Mouse (Mus musculus) left cerebral cortex, adult 11 months (tissue): ENCODE measurements around the gene Brca1.
"Not testable (repeated sequence)": the region's sequence is repeated elsewhere in the genome, so short reads cannot be mapped to it uniquely, and the experiment has no call there.

Experiments
- DNase-seq: peaks from one replicate; pipeline ENCODE4 v3.0.0; 2022; ENCODE audit warnings: low spot score

Gene Brca1

DNA sequence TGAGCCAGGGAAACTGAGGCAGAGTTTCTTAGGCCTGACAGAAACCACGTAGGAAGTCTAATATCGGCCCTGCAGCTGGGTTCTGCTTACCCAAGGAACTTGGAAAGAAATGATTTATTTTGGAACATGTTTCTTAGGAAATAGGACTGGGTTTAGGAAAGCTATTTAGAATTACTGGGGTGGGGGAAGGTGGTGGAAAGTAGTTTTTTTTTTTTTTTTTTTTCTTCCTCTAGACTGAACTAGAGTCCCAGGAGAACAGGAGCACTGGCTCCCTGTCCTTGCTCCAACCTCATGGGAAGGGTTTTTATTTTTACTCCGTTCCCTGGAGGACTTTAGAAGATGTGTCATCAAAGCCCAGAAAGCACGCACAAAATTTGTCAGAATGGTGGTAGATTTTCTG lies 82.6 kb downstream of the Brca1 start:
- DNase-seq: no peak

DNA sequence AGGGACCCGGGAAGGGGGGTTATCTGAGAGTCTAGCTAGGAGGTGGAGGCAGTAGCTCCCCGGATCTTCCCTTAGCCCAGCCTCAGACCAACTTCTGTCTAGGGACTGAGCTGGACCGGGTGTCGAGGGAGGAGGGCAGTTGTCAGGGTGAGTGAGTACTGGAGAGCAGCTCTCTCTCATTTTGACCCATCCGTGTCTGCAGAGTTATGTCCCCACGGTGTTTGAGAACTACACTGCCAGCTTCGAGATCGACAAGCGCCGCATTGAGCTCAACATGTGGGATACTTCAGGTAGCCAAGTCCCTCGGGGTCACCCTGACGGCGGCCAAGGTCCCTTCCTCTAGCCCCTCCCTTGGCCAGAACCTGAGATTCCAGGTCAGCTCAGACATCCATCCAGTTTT lies 83.0 kb downstream of the Brca1 start:
- DNase-seq: no peak

DNA sequence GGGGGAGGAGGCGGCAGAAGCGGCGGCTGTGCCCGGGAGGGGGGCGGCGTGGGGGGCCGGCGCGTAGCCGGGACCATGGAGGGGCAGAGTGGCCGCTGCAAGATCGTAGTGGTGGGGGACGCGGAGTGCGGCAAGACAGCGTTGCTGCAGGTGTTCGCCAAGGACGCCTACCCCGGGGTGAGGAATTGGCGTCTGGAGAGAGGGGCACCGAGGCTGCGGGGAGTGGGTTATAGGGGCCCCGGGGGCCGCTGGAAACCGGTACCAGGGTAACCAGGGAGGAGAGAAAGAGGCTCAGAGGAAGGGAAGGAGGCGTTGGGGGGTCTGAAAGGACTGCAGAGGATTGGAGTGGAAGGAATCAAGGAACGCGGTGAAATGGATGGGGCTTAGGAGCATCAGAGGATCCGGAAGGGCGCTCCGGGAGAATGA lies 83.5 kb downstream of the Brca1 start:
- no peak for DNase-seq

DNA sequence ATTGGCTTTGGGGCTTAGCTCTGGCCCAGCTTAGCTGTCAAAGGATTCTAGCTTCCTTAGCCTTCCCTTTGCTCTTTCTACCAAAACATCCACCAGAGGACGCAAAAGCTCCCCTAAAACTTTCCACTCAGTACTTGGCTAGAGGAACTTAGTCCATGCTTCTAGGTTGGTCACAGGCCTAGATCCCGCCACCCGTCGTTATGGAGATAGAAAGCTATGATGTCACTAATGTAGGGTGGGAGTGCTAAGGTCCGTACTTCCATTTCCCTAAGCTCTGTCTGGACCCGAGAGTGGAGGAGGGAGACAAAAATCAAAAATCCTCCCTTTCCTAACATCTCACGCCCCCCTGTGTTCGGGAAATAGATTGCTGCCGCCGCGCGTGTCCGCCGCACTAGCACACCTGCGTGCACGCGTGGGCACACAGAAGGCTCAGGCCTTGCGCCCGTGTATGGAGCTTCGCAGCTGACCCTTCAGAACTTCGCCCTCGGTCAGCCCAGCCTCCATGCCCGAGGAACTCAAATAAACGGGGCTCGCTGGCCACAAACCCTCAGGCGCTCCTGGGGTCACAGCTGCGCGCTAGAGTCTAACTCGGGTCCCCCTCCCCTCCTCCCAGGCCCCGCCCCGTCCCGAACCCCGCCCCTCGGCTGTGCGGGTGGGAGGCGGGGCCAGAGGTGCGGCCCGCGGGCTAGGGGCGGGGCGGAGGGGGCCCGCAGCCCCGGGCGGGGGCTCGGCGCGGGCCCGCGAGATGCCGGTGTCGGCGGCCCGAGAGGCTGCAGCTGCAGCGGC lies 84.1 kb downstream of the Brca1 start:
- peak; percentile 65 for DNase-seq

DNA sequence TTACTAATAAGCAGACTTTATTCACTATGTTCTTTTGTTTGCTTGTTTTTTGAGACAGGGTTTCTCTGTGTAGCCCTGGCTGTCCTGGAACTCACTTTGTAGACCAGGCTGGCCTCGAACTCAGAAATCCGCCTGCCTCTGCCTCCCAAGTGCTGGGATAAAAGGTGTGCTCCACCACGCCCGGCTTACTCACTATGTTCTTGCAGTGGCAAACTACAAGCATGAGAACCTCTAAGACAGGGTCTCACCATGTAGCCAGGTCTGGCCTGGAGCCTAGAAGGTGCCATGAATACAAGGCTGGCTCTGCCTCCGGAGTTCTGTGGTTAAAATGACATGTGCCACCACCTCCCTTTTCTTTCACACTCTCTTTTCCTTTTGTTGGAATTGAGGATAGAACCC lies 85.2 kb downstream of the Brca1 start:
- DNase-seq: not testable (repeated sequence)

DNA sequence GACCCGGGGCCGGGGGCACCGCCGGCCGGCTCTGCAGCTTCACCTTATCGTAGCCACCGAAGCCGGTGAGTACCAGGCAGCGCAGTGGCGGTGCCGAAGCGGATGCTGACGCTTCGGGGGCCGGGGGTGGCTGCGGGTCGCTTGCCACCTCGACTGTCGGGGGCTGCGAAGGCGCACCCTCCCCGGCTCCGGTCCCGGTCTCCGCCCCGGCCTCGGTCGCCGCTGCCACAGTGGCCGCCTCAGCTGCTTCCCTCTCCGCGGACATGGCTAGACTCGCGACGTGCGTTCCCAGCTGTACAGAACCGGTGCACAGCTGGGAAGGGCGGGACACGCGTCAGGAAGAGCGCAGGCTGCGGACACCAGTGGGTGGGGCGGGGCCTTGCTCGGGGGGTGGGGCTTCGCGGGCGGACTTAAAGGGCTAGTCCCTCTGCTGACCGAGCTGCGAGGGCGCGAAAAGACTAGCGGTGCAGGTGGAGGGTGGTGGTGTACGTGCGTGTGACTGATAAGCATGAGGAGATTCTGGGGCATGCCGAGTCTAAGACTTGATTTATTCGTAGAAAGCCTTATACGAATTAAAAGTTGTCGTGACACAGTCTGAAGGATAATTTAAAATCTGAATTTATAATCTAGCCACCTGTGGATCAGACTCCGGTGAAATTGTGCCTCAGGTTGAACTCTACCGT lies 85.7 kb downstream of the Brca1 start, which contains the start of gene Vat1:
Gene Vat1 (minus strand): TSS at position 362 of the 683 bp plus-strand sequence.
- no peak for DNase-seq

DNA sequence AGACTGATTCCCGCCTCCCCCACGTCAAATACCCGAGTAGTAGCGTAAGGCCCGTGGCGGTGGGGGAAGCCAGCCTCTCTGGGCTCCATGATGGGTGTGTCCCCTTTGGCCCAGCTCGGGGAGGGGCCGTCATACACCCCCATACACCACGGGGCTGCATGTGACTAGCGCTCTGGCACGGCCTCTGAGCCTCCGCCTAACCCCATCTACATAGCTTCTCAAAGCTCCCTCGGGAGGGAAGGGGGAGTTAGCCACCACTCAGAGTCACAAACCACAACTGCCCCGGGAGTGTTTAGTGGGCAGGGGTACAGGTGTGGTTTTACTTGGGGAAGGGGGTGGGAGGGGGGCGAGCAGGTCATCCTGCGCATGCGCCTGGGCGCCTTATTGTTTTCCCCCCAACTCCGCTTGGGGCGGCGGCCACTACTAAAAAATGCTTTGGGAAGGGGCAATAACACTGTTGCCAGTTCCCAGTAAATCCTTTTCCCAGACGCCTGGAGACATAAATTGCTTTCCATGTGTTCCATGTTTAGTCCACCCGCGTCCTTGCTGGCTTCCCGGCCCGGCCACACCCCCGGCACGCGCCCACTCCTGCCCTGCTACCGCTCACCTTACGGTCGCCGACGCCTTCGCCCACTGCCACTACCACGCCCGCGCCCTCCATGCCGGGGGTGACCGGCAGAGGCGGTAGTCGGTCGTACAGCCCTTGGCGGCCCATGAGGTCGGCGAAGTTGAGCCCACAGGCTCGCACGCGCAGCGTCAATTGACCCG lies 86.5 kb downstream of the Brca1 start:
- DNase-seq: no peak

DNA sequence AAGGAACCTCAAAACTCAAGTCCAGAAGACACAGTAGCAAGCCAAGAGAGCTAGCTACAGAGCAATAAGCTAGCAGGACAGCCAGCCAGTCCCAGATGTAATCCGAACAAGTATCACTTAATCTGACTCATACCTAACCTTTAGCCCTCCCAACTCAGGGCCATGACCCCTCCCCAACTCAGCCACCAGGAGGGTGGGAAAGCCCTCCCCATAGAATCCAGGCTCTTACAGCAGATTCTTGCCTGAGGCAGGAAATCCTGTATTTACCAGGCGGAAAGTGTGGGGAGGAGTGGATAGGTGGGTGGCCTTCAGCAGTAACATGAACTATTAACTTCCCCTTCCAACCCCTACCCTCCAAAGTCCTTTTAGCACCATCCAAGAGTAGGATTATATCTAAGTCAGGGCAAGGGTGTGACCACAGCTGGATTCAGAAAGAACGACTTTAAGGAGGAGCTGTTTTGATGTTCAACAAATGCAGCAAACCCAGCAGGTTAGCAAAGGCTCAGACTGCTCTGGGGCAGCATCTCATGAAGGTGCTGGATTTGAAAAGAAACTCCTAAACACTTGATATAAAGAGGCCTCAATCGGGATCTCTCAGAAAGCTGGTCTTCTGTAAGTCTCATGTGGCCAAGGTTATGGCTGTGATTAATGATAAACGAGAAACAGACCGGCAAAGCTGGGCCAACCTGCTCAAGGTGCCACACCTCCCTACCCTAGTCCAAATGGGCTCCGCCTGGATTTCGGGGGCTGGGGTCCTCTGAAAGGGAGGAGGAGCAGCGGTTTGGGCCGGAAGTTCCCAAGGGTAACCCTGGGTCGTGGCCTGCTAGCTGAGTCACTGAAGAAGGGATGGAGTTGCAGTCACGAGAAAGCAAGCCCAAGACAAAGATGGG lies 87.3 kb downstream of the Brca1 start, which contains the start of gene Rnd2:
Gene Rnd2 (plus strand): TSS at position 789 of the 890 bp plus-strand sequence.
- no peak for DNase-seq

DNA sequence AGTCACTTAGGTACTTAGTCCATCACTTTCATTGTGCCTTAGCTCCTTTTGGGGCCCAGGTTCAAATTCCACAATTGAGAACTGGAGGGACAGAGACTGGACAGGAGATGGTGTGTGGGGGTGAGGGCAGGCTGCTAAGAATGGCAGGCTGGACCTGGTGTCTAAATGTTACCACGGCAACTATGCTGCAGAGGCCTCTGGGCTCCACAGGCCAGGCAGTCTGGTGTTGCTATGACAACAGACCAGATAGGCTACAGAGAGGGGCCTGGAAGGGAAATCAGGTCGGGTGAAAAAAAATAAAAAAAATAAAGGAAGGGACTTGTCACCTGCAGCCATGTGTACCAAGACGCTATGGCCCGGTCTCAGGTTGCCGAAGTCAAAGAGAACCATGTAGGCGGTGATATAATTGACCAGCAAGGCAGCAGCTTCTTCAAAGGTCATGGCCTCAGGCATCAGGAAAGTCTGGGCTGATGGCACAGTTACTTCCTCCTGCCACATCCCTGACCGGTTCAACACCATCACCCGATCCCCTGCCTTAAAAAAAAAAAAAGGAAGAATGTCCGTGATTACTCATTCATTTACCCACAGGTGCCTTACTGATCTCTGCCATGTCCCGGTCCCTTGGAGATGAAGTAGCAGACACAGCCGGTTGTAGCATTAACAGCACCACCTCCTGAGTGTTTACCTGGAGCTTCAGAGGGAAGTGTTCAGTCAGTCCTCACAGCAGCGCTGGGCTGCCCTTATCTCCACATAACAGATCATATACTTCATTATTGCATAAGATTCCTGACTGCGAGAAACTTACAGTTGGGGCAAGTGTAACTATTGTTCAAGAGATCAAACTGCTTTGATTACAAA lies 88.9 kb downstream of the Brca1 start:
- no peak for DNase-seq

DNA sequence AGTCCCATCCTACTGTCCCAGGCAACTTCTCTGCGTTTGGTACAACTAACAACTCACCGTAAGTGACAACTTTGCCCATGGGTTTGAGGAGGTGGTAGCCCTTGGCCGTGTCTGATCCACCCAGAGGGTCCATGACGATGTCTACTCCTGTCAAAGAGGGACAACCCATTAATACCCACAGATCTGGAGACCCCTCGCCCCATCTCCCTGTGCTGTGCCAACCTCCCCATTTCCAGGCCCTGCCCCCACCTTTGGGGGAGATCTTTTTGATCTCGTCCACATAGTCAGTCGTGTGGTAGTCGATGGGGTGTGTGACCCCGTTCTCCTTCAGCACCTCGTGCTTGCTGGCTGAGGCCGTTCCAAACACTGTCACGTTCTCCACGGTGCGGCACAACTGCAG lies 89.6 kb downstream of the Brca1 start:
- no peak for DNase-seq

DNA sequence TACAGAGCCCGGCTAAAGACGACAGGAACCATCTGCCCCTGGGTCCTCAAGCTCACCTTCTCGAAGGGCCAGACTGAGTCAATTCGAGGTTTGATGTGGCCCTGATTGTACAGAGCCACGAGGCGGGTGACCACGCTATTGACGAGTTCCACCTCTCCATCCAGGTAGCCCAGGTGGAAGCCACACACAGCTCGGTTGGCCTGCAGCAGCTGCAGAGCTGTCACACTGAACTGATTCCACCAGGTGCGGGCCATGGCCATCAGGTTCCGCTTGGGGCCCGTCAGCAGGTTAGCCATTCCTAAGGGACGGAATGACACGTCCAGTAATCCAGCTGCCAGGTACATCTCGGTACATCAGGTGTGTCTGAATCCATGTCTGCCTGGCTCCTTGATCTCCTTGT lies 91.4 kb downstream of the Brca1 start:
- DNase-seq: no peak

DNA sequence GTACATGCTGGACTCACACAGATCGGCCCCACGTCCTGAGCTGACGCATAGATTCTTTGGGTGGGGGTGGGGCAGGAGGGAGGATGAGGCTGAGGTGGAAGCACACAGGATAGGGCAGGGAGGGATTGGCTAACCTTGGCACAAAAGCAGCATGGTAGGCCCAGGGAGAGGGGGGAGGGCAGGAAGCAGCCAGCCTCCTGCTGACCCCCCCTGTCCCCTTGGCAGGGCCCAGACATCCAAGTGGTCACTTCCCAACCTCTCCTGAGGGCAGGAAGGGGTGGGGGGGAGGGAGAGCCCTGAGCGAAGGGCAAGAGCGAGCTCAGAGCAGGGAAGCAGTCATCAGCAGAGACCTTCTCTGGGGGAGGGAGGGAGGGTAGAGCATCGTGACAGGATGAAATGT lies 92.0 kb downstream of the Brca1 start:
- no peak for DNase-seq

DNA sequence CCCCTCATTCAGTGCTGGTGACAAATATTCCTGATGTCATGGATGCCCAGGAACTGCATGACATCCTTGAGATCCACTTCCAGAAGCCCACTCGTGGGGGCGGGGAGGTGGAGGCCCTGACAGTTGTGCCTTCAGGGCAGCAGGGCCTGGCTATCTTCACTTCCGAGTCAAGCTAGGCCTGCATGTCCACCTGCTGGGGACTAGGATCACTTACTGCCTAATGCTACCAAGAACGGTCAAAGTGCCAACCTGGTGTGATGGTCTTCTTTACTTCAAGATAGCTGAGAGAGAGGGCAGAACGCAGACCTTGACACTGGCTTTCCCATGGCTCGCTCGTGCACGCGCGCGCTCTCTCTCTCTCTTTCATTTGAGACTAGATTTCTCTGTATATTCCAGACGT lies 93.5 kb downstream of the Brca1 start:
- DNase-seq: no peak

DNA sequence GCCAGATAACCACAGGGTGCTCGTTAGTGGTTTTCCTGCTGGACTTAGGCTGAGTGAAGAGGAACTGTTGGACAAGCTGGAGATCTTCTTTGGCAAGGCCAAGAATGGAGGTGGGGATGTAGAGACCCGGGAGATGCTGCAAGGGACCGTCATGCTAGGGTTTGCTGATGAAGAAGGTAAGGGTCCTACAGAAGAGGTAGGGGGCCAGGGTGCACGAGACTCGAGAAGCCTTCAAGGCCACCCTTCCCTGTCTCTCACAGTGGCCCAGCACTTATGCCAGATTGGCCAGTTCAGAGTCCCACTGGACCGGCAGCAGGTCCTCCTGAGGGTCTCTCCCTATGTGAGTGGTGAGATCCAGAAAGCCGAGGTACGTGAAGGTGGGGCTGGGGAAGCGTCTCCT lies 94.1 kb downstream of the Brca1 start:
- no peak for DNase-seq

DNA sequence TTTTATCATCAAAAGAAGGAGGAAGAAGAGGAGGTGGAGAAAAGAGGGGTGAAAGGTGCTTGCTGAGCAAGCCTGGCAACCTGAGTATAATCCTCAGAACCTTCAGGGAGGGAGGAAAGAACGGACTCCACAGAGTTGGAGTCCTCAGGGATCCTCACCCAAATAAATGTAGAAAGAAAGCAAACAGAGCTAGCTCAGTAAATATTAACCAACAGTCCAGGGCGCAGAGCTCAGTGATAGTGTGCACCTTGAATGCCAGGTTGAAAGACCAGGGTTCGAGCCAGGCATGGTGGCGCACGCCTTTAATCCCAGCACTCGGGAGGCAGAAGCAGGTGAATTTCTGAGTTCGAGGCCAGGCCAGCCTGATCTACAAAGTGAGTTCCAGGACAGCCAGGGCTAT lies 96.1 kb downstream of the Brca1 start:
- DNase-seq: no peak

DNA sequence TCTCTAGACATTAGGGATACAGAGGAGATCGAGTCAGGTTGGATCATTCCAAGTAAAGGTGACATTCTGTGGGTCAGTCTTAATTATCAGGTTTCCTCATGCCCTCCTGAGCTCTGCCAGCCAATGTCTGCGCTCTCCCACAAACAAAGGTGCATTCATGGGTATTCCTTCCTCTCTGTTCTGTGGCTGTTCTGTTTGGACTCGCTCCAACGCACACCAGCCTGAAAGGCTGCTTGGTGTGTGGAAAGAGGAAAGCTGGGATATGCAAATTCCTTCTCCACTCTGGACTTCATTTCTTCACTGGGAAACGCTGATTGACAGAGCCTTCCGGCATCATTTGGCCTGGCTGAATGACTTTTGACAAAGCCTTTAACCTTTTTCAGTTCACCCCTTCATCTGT lies 97.1 kb downstream of the Brca1 start:
- DNase-seq: no peak

DNA sequence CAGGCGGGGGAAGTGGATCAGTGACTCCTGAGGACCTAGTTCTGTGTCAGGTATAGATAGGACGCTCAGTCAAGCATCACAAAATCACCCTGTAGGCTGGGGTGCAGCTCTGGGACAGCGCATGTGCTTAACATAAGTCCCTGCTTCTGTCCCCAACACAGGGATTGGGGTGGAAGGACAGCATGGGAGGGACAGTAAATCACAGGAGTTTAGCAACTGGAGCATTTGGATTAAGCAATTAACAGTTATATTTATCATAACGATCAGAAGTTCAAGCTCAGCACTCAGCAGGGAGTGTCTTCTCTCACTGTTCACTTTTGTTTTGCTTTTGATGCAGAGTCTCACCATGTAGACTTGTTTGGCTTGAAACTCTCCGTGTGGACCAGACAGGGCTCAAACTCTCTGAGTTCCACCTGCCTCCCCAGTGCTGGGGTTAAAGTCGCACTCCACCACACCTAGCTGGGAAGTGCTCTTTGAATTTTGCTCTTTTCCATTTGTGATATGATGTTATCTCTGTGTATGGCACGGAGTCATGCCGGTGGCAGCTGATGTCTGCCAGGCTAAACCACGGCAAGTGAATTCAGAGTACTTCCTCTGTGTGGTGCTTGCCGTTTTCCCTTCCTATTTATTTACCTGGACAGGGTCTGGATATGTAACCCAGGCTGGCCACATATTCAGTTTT lies 99.5 kb downstream of the Brca1 start:
- DNase-seq: no peak

DNA sequence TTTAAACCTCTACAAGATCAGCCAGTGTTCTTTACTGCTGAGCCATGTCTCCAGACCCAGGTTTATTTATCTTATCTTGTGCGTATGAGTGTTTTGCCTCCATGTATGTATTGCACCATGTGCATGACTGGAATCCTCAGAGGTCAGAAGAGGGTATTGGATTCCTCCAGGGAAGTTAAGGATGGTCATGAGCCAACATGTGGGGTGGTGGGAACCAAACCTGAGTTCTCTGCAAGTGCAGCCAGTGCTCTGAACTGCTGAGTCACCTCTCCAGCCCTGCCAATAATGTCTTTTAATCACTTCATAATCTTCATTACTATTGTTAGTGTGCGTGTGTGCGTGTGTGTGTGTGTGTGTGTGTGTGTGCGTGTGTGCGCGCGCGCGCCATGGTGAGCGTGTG lies 100.2 kb downstream of the Brca1 start:
- DNase-seq: no peak

DNA sequence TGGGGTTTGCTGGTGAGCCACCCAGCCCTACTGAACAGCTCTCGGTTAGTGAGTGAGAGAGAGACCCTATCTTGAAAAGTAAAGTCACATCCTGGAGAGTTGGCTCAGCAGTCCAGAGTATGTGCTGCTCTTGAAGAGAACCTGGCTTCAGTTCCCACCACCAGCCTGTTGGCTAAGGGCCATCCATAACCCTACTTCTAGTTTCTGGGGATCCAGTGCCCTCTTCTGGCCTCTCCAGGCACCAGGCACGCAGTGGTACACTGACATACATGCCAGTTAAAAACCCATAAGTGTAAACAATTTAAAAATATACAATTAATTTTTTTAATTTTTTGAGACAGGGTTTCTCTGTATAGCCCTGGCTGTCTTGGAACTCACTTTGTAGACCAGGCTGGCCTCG lies 101.4 kb downstream of the Brca1 start:
- no peak for DNase-seq

DNA sequence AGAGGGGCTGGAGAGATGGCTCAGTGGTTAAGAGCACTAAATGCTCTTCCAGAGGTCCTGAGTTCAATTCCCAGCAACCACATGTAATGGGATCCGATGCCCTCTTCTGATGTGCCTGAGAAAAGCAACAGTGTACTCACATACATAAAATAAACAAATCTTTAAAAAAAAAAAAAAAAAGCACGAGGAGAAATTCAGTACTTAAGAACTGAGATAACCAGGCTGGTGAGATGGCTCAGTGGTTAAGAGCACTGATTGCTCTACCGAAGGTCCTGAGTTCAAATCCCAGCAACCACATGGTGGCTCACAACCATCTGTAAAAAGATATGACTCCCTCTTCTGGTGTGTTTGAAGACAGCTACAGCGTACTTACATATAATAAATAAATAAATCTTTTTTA lies 102.2 kb downstream of the Brca1 start:
- not testable (repeated sequence) for DNase-seq
